Mouse (Mus musculus) hindbrain, postnatal 0 days (tissue): ENCODE data around the gene Kdm4a. TPM values are rescaled to one million over a fixed set of nuclear protein-coding genes. Genes with fewer than 3 reads are reported as not detected.

ENCODE experiments used
- ATAC-seq: fragments of 200-750 bp; cut with Nextera tagmentation; 2 replicates; pipeline ENCODE4 v1.8.0; 2017; ENCODE audit warnings: mild to moderate bottlenecking, moderate TSS enrichment, moderate library complexity
- DNase-seq: peaks from one replicate; pipeline ENCODE4 v3.0.0-alpha.2; 2015; ENCODE audit warnings: low spot score
- H3K27ac ChIP-seq: fragments of 300-500 bp; sonication (generic); 2 replicates; pipeline ENCODE4 v1.5.1; 2014; ENCODE audit warnings: mild to moderate bottlenecking
- H3K27me3 ChIP-seq: fragments of 300-500 bp; sonication (generic); 2 replicates; pipeline ENCODE4 v1.6.1; 2014; ENCODE audit warnings: low read length, mixed read lengths; ENCODE audit not compliant: insufficient read depth
- H3K36me3 ChIP-seq: fragments of 300-500 bp; sonication (generic); 2 replicates; pipeline ENCODE4 v1.6.1; 2014; ENCODE audit warnings: low read length, mixed read lengths; ENCODE audit not compliant: insufficient read depth
- H3K4me1 ChIP-seq: fragments of 300-500 bp; sonication (generic); 2 replicates; pipeline ENCODE4 v1.6.1; 2014; ENCODE audit warnings: antibody characterized with exemption, low read length, mixed read lengths; ENCODE audit not compliant: insufficient read depth
- H3K4me2 ChIP-seq: fragments of 300-500 bp; sonication (generic); 2 replicates; pipeline ENCODE4 v1.6.1; 2014; ENCODE audit warnings: low read depth, mild to moderate bottlenecking, low read length, moderate library complexity, mixed read lengths
- H3K4me3 ChIP-seq: fragments of 300-500 bp; sonication (generic); 2 replicates; pipeline ENCODE4 v1.5.1; 2014; ENCODE audit warnings: low read length
- H3K9ac ChIP-seq: fragments of 300-500 bp; sonication (generic); replicated peaks from 2 replicates; pipeline ENCODE4 v1.6.1; 2014; ENCODE audit warnings: mild to moderate bottlenecking, low read length, moderate library complexity, mixed read lengths
- H3K9me3 ChIP-seq: fragments of 300-500 bp; sonication (generic); 2 replicates; pipeline ENCODE4 v1.6.1; 2016; ENCODE audit warnings: low read length, mixed read lengths
- CTCF ChIP-seq: IDR thresholded peaks from 2 replicates; pipeline ENCODE4 v1.5.1; 2016; ENCODE audit warnings: antibody characterized with exemption, control low read depth, low read depth
- WGBS: fragments of 180-500 bp; shearing (Covaris S2); extraction: QIAGEN DNeasy Blood & Tissue Kit; methylation state at CpG from one replicate; pipeline ENCODE4 v1.1.7; 2014; 5-methylcytosine and 5-hydroxymethylcytosine counted together
- polyA plus RNA-seq: library from polyadenylated mRNA; unstranded; fragments of >200 nt; fragmentation: Nextera tagmentation; extraction: Ambion mirVana; gene quantifications from 2 replicates; pipeline ENCODE4 v1.2.1, GENCODE M21; 2015
- total RNA-seq: library from RNA; depleted of rRNA; stranded (reverse); fragments of >200 nt; gene quantifications from 2 replicates; pipeline ENCODE4 v1.2.3, GENCODE M21; 2014; rRNA removed

The Kdm4a gene
- total RNA-seq: 87.1 and 93.7 TPM in 2 replicates
- polyA plus RNA-seq: 32.5 and 33.6 TPM in 2 replicates

GRCm38 (mm10) chr4:118179467-118180300 is at the start of gene Kdm4a:
Kdm4a (minus strand) TSS chr4:118180043.
- H3K9ac ChIP-seq: peak within 1 kb of the TSS; percentile 77
- H3K4me1 ChIP-seq: peaks cover 4% of the 10 kb centered on the region; the same call in 1 of the 2 replicates
- peak within 1 kb of the TSS; percentile 95 for H3K27ac ChIP-seq
- peak within 1 kb of the TSS; percentile 61 for H3K4me2 ChIP-seq
- WGBS: under 1% methylated on average over 38 of the region's 38 CpGs
- TF ChIP-seq CTCF: no peak
- peak within 1 kb of the TSS; percentile 82 for H3K4me3 ChIP-seq
- DNase-seq (peak; percentile 100), ATAC-seq (peak; percentile 100)
- H3K36me3 ChIP-seq: peaks cover 22% of the 10 kb centered on the region
- no peaks in the 10 kb centered on the region for H3K9me3 ChIP-seq
- H3K27me3 ChIP-seq: no peaks in the 10 kb centered on the region

- Histone ChIP-seq H3K4me3 (no peak overlapping the region), H3K9me3 (no peaks in the 10 kb centered on the region), H3K9ac (no peak overlapping the region), H3K27ac (no peak overlapping the region), H3K4me2 (no peak overlapping the region), H3K36me3 (peaks cover 46% of the 10 kb centered on the region), H3K4me1 (no peaks in the 10 kb centered on the region), H3K27me3 (no peaks in the 10 kb centered on the region)
- 72% methylated on average over 6 of the region's 6 CpGs for WGBS
- no peak for TF ChIP-seq CTCF
- ATAC-seq (no peak), DNase-seq (no peak)
These were observed 49.4 kb upstream of the Kdm4a start for GRCm38 (mm10) chr4:118229035-118229770.

GRCm38 (mm10) chr4:118227398-118227797 is 47.6 kb upstream of the Kdm4a start:
- H3K27ac ChIP-seq: no peak overlapping the region
- 59% methylated on average over 12 of the region's 12 CpGs for WGBS
- H3K4me1 ChIP-seq: no peaks in the 10 kb centered on the region
- H3K4me2 ChIP-seq: no peak overlapping the region
- DNase-seq: no peak
- peaks cover 52% of the 10 kb centered on the region for H3K36me3 ChIP-seq
- no peaks in the 10 kb centered on the region for H3K27me3 ChIP-seq
- H3K9ac ChIP-seq: no peak overlapping the region
- no peak overlapping the region for H3K4me3 ChIP-seq
- TF ChIP-seq CTCF: no peak
- ATAC-seq: no peak
- H3K9me3 ChIP-seq: no peaks in the 10 kb centered on the region

GRCm38 (mm10) chr4:118221261-118221660 is 41.4 kb upstream of the Kdm4a start:
- Histone ChIP-seq H3K27me3 (no peaks in the 10 kb centered on the region), H3K4me1 (no peaks in the 10 kb centered on the region), H3K4me2 (no peak overlapping the region), H3K9me3 (no peaks in the 10 kb centered on the region), H3K36me3 (peaks cover 68% of the 10 kb centered on the region), H3K4me3 (no peak overlapping the region), H3K9ac (no peak overlapping the region), H3K27ac (no peak overlapping the region)
- TF ChIP-seq CTCF: no peak
- DNase-seq (no peak), ATAC-seq (no peak)
- WGBS: 88% methylated on average over 7 of the region's 7 CpGs

GRCm38 (mm10) chr4:118220756-118221155 is 40.9 kb upstream of the Kdm4a start:
- Histone ChIP-seq H3K9ac (no peak overlapping the region), H3K4me3 (no peak overlapping the region), H3K4me2 (no peak overlapping the region), H3K27ac (no peak overlapping the region), H3K4me1 (no peaks in the 10 kb centered on the region), H3K9me3 (no peaks in the 10 kb centered on the region), H3K36me3 (peaks cover 68% of the 10 kb centered on the region), H3K27me3 (no peaks in the 10 kb centered on the region)
- DNase-seq (no peak), ATAC-seq (no peak)
- WGBS: 89% methylated on average over 9 of the region's 9 CpGs
- no peak for TF ChIP-seq CTCF

- TF ChIP-seq CTCF: no peak
- ATAC-seq (no peak), DNase-seq (no peak)
- Histone ChIP-seq H3K27ac (no peak overlapping the region), H3K4me1 (no peaks in the 10 kb centered on the region), H3K4me2 (no peak overlapping the region), H3K9ac (no peak overlapping the region), H3K27me3 (no peaks in the 10 kb centered on the region), H3K4me3 (no peak overlapping the region), H3K36me3 (peaks cover 55% of the 10 kb centered on the region), H3K9me3 (no peaks in the 10 kb centered on the region)
- 72% methylated on average over 6 of the region's 6 CpGs for WGBS
These were observed 39.6 kb upstream of the Kdm4a start for GRCm38 (mm10) chr4:118219487-118219886.
